Mouse (Mus musculus): Measurements from ENCODE around the gene Lhb.

DNA sequence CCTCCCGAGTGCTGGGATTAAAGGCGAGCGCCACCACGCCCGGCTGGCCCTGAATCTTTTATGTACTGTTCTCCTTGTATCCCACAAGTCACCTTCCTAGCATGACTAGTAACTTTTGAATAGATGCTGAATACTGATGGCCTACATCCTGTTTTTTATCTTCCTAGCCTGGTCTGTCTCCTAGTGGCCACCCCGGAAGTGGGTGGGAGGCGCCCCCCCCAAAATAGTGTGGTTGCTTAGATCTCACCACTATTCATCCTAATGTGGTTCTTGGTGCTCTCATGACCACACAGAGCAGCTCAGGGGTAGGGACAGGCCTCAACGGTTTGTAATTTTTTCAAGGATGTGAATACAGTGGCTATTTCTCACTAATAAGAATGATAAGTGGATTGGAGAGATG, 46.0 kb upstream of the Lhb start:
- no peak for TF ChIP-seq CTCF (IDR thresholded peaks at IDR 0.05; ENCODE audit: control insufficient read depth, insufficient read depth, low read length)
- no peak for TF ChIP-seq POLR2A (IDR thresholded peaks at IDR 0.05; ENCODE audit: borderline replicate concordance, control insufficient read depth, low read depth, low read length)

All from bone marrow, adult 2 months (tissue).